In genomic region chr2:109559088-109560030, GRCm38 (mm10) we compare ENCODE assay signal across 15 mouse cellular contexts.
A peak's percentile ranks its signal among the peaks of the same experiment; 100 is the strongest.
DNase-seq lines count a peak whose midpoint lies in the region; ATAC-seq lines count a peak whose summit lies in the region.
"Had no signal": no experiment of that assay in that cellular context is flagged by ENCODE, and none has a peak within 500 bp of the region (broad histone marks: within the 10 kb centered on the region; RNA-seq: fewer than 3 reads in every experiment).

No protein-coding gene starts in this region.

- peak; percentile 69 for ATAC-seq in forebrain, embryonic 13.5 days
- ATAC-seq: intestine, postnatal 0 days; Patski had no signal

- WGBS in forebrain, embryonic 13.5 days = 58% methylated on average over 9 of the region's 9 CpGs

- no peak overlapping the region for H3K4me3 ChIP-seq in forebrain, embryonic 13.5 days
- H3K4me3 ChIP-seq: embryonic facial prominence, embryonic 13.5 days had no signal

- no peaks in the 10 kb centered on the region for H3K36me3 ChIP-seq in forebrain, embryonic 13.5 days (ENCODE audit: poor library complexity, severe bottlenecking)
- H3K36me3 ChIP-seq: embryonic facial prominence, embryonic 13.5 days had no signal

- H3K27ac ChIP-seq in forebrain, embryonic 13.5 days = peak overlapping the region; percentile 25; the same call in 1 of the 2 replicates
- H3K27ac ChIP-seq: embryonic facial prominence, embryonic 13.5 days had no signal

- peak; percentile 17 for DNase-seq in layer of hippocampus, adult 11-12 months (ENCODE audit: low spot score)
- DNase-seq in layer of hippocampus, adult 9-10 months (ENCODE audit: low spot score) = no peak
- DNase-seq in Muller cell, postnatal 12 days (ENCODE audit: inconsistent ontology term) = peak; percentile 96
- peak; percentile 27 for DNase-seq in heart, postnatal 25 days (ENCODE audit: low spot score)
- no peak for DNase-seq in adrenal gland, adult (ENCODE audit: inconsistent age in 2 of 2, low spot score in 1 of 2)
- no peak for DNase-seq in urinary bladder, postnatal 4 days (ENCODE audit: low spot score in 2 of 2)
- no peak for DNase-seq in spleen, adult 18-20 months
- DNase-seq: adrenal gland, adult 2 months; cerebellum, postnatal 14 days; kidney, postnatal 25 days; lung, adult 18-20 months had no signal

- intact Hi-C loops in heart, postnatal 25 days (cut with DNase I) = no loop called here

- no peaks in the 10 kb centered on the region for H3K27me3 ChIP-seq in forebrain, embryonic 13.5 days
- H3K27me3 ChIP-seq: embryonic facial prominence, embryonic 13.5 days; Patski had no signal

- no peaks in the 10 kb centered on the region for H3K9me3 ChIP-seq in forebrain, embryonic 13.5 days (replicated peaks)
- H3K9me3 ChIP-seq: embryonic facial prominence, embryonic 13.5 days had no signal

- peaks cover 8% of the 10 kb centered on the region; the same call in 1 of the 2 replicates for H3K4me1 ChIP-seq in forebrain, embryonic 13.5 days
- H3K4me1 ChIP-seq: embryonic facial prominence, embryonic 13.5 days had no signal

- H3K4me2 ChIP-seq in forebrain, embryonic 13.5 days = no peak overlapping the region
- H3K4me2 ChIP-seq: embryonic facial prominence, embryonic 13.5 days had no signal

- H3K9ac ChIP-seq in forebrain, embryonic 13.5 days = no peak overlapping the region
- H3K9ac ChIP-seq: embryonic facial prominence, embryonic 13.5 days had no signal

Comparison
In these comparisons a context has a peak if more than half of its experiments do, and no peak if none do; other contexts are left out.
1. DNase-seq: peak in layer of hippocampus, adult 11-12 months (single experiment), Muller cell, postnatal 12 days (single experiment) and heart, postnatal 25 days (single experiment); none in layer of hippocampus, adult 9-10 months (single experiment), adrenal gland, adult (0 of 2), urinary bladder, postnatal 4 days (0 of 2) and spleen, adult 18-20 months (0 of 2).